Mouse (Mus musculus) liver, embryonic 14.5 days (tissue): Measurements from ENCODE around the gene Rbm38. TPM values are rescaled to one million over a fixed set of nuclear protein-coding genes. Genes with fewer than 3 reads are reported as not detected.

Experiments used
- ATAC-seq: fragments of 200-750 bp; cut with Nextera tagmentation; 2 replicates; pipeline ENCODE4 v1.8.0; 2017; ENCODE audit warnings: moderate number of reproducible peaks, mild to moderate bottlenecking, moderate library complexity; ENCODE audit not compliant: insufficient read depth
- DNase-seq, 3 experiments: peaks; one replicate each; pipeline ENCODE4 v3.0.0-alpha.2; 2012 to 2013; ENCODE audit warnings: low read depth in 3 of 3, low spot score in 3 of 3
- H3K27ac ChIP-seq: fragments of 300-500 bp; sonication (generic); 2 replicates; pipeline ENCODE4 v1.5.1; 2014; ENCODE audit warnings: moderate library complexity, mild to moderate bottlenecking, control low read depth, inconsistent platforms
- H3K27me3 ChIP-seq: fragments of 300-500 bp; sonication (generic); 2 replicates; pipeline ENCODE4 v1.6.1; 2014; ENCODE audit warnings: mild to moderate bottlenecking, low read length, moderate library complexity; ENCODE audit not compliant: control insufficient read depth, insufficient read depth
- H3K36me3 ChIP-seq: fragments of 300-500 bp; sonication (generic); replicated peaks from 2 replicates; pipeline ENCODE4 v1.6.1; 2014; ENCODE audit warnings: low read depth; ENCODE audit not compliant: control insufficient read depth, insufficient read depth
- H3K4me1 ChIP-seq, 2 experiments: fragments of 200-500 bp in 1 of 2; fragments of 300-500 bp in 1 of 2; sonication (generic) in 1 of 2; replicated peaks; 2 replicates each; pipeline ENCODE4 v1.6.1; 2012 to 2014; ENCODE audit warnings: antibody characterized with exemption in 1 of 2, inconsistent platforms in 1 of 2, low read length in 1 of 2; ENCODE audit not compliant: control insufficient read depth in 2 of 2, insufficient read depth in 2 of 2
- H3K4me2 ChIP-seq: fragments of 300-500 bp; sonication (generic); 2 replicates; pipeline ENCODE4 v1.6.1; 2014; ENCODE audit warnings: low read depth, mild to moderate bottlenecking, control low read depth, moderate library complexity
- H3K4me3 ChIP-seq, 2 experiments: fragments of 200-500 bp in 1 of 2; fragments of 300-500 bp in 1 of 2; sonication (generic) in 1 of 2; 2 replicates each; pipeline ENCODE4 v1.5.1; 2012 to 2014; ENCODE audit warnings: low read depth in 2 of 2, low read length in 2 of 2, mild to moderate bottlenecking in 2 of 2, control low read depth in 1 of 2, inconsistent platforms in 1 of 2, moderate library complexity in 1 of 2; ENCODE audit not compliant: insufficient read depth in 1 of 2
- H3K9ac ChIP-seq: fragments of 300-500 bp; sonication (generic); replicated peaks from 2 replicates; pipeline ENCODE4 v1.6.1; 2014; ENCODE audit warnings: mild to moderate bottlenecking, control low read depth, moderate library complexity
- H3K9me3 ChIP-seq: fragments of 300-500 bp; sonication (generic); 2 replicates; pipeline ENCODE4 v1.6.1; 2016; ENCODE audit warnings: low read length, mixed read lengths; ENCODE audit not compliant: control insufficient read depth
- CTCF ChIP-seq: IDR thresholded peaks from 2 replicates; pipeline ENCODE4 v1.5.1; 2016; ENCODE audit warnings: antibody characterized with exemption, low read depth, control low read depth
- EP300 ChIP-seq: IDR thresholded peaks from 2 replicates; pipeline ENCODE4 v1.6.1; 2016; ENCODE audit warnings: antibody characterized with exemption, low read depth
- WGBS: fragments of 180-500 bp; shearing (Covaris S2); extraction: QIAGEN DNeasy Blood & Tissue Kit; methylation state at CpG from one replicate; pipeline ENCODE4 v1.1.7; 2014; ENCODE audit not compliant: insufficient replicate concordance; 5-methylcytosine and 5-hydroxymethylcytosine counted together
- polyA plus RNA-seq, 2 experiments: library from polyadenylated mRNA; depleted of rRNA in 1 of 2; stranded (reverse) in 1 of 2; unstranded in 1 of 2; fragments of >200 nt; fragmentation: Nextera tagmentation in 1 of 2; extraction: Ambion mirVana in 1 of 2; gene quantifications; 2 replicates each; pipeline versions ENCODE4 v1.2.1 to v1.2.3; 2012 to 2014

The Rbm38 gene
- polyA plus RNA-seq, 2 experiments: 270 to 274 TPM

- no peak overlapping the region for H3K4me3 ChIP-seq
- no peaks in the 10 kb centered on the region for H3K36me3 ChIP-seq
- H3K27ac ChIP-seq: no peak overlapping the region
- ATAC-seq (no peak), DNase-seq (no peak)
- no peak for TF ChIP-seq CTCF
- TF ChIP-seq EP300: no peak
- no peak overlapping the region for H3K9ac ChIP-seq
- peaks cover 0 to 2% of the 10 kb centered on the region in 2 experiments; a peak in 2 of 4 replicates for H3K4me1 ChIP-seq
- H3K4me2 ChIP-seq: no peak overlapping the region
- 58% methylated on average over 3 of the region's 3 CpGs for WGBS
- no peaks in the 10 kb centered on the region for H3K27me3 ChIP-seq
- no peaks in the 10 kb centered on the region for H3K9me3 ChIP-seq
Observed at GRCm38 (mm10) chr2:173082706-173083105, 62.4 kb downstream of the Rbm38 start.

DNA sequence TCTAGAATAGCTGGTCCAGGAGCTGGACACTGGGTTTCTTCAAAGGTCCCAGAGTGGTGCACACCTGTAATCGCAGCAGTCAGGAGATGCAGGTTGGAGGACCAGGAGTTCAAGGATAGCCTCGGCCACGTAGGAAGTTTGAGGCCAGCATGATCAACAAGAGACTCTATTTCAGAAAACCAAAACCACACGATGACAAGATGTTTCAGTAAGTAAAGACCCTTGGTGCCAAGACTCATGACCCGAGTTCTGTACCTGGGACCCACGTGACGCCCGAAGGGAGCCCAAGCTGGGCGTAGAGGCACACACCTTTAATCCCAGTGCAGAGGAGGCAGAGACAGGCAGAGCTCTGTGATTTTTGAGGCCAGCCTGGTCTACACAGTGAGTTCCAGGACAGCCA lies 62.8 kb downstream of the Rbm38 start:
- no peaks in the 10 kb centered on the region for H3K36me3 ChIP-seq
- no peak for TF ChIP-seq CTCF
- no peak for TF ChIP-seq EP300
- H3K4me1 ChIP-seq: peaks cover 0 to 2% of the 10 kb centered on the region in 2 experiments; a peak in 2 of 4 replicates
- ATAC-seq: peak; percentile 6; the same call in 1 of the 2 replicates
- peak overlapping the region; percentile 43; the same call in 1 of the 2 replicates for H3K4me2 ChIP-seq
- H3K27me3 ChIP-seq: no peaks in the 10 kb centered on the region
- H3K27ac ChIP-seq: no peak overlapping the region
- H3K4me3 ChIP-seq: no peak overlapping the region
- no peaks in the 10 kb centered on the region for H3K9me3 ChIP-seq
- DNase-seq: no peak
- WGBS: 50% methylated on average over 9 of the region's 9 CpGs
- H3K9ac ChIP-seq: no peak overlapping the region

DNA sequence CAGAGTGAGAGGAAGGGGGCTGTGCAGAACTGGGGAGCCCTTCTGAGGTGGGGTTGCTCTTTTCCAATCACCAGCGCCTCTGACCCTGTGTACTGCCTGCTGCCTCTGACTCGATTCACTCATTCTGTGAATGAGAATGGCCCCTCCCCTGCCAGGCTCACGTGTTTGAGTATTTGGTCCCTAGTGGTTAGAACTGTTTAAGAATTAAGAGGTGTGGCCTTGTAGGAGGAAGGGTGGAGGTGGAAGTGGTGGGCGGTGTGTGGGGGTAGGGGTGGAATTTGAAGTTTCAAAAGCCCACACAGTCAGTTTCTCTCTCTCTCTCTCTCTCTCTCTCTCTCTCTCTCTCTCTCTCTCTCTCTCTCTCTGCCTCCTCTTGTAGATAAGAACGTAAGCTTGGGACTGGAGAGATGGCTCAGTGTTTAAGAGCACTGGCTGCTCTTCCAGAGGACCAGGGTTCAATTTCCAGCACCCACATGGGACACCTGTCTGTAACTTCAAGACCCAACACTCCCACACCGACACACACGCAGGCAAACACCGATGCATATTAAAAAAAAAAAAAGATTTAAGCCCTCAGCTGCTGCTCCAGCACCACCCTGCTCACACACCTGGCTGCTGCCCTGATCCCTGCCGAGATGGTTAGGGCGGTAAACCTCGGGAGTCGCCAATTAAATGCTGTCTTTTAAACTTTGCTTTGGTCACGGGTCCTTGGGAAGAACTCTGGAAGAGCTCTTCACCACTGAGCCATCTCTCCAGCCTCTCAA lies 63.6 kb downstream of the Rbm38 start:
- H3K4me3 ChIP-seq: no peak overlapping the region
- 15% methylated on average over 13 of the region's 13 CpGs for WGBS
- DNase-seq: peak in 2 of 3 experiments; percentile 44 to 61

More for the DNA sequence above, 63.6 kb downstream of the Rbm38 start:
- peaks cover 0 to 2% of the 10 kb centered on the region in 2 experiments; a peak in 2 of 4 replicates for H3K4me1 ChIP-seq
- no peak overlapping the region for H3K9ac ChIP-seq
- H3K27me3 ChIP-seq: no peaks in the 10 kb centered on the region
- peak; percentile 66 for ATAC-seq
- no peaks in the 10 kb centered on the region for H3K9me3 ChIP-seq
- no peaks in the 10 kb centered on the region for H3K36me3 ChIP-seq
- no peak for TF ChIP-seq CTCF
- no peak for TF ChIP-seq EP300
- no peak overlapping the region for H3K27ac ChIP-seq
- H3K4me2 ChIP-seq: peak overlapping the region; percentile 43

Other genes starting within 250 kb of the Rbm38 start
- gene Bmp7, start 80.2 kb upstream of the Rbm38 start, polyA plus RNA-seq (2012; rRNA removed): 1.7 and 2.0 TPM in 2 replicates
- gene Bmp7, start 80.2 kb upstream of the Rbm38 start, polyA plus RNA-seq (2014; fragmentation: Nextera tagmentation; extraction: Ambion mirVana): 1.7 and 1.8 TPM in 2 replicates
- gene Spo11, start 42.8 kb upstream of the Rbm38 start, polyA plus RNA-seq (2012; rRNA removed): 0.01 and 0.03 TPM in 2 replicates
- gene Spo11, start 42.8 kb upstream of the Rbm38 start, polyA plus RNA-seq (2014; fragmentation: Nextera tagmentation; extraction: Ambion mirVana): not detected in 2 replicates
- gene Rae1, start 20.4 kb upstream of the Rbm38 start, polyA plus RNA-seq (2012; rRNA removed): 39.4 and 45.9 TPM in 2 replicates
- 65.3 and 71.1 TPM in 2 replicates for gene Rae1, start 20.4 kb upstream of the Rbm38 start, polyA plus RNA-seq (2014; fragmentation: Nextera tagmentation; extraction: Ambion mirVana)
- 0.01 and 0.02 TPM in 2 replicates for gene Ctcfl, start 99.0 kb downstream of the Rbm38 start, polyA plus RNA-seq (2012; rRNA removed)
- gene Ctcfl, start 99.0 kb downstream of the Rbm38 start, polyA plus RNA-seq (2014; fragmentation: Nextera tagmentation; extraction: Ambion mirVana): not detected in 2 replicates
- gene Pck1, start 132.6 kb downstream of the Rbm38 start, polyA plus RNA-seq (2012; rRNA removed): 0.15 and 0.16 TPM in 2 replicates
- 0.13 and 0.18 TPM in 2 replicates for gene Pck1, start 132.6 kb downstream of the Rbm38 start, polyA plus RNA-seq (2014; fragmentation: Nextera tagmentation; extraction: Ambion mirVana)
- gene Zbp1, start 198.4 kb downstream of the Rbm38 start, polyA plus RNA-seq (2012; rRNA removed): 0.21 and 0.64 TPM in 2 replicates
- 0.83 and 1.0 TPM in 2 replicates for gene Zbp1, start 198.4 kb downstream of the Rbm38 start, polyA plus RNA-seq (2014; fragmentation: Nextera tagmentation; extraction: Ambion mirVana)